Mouse (Mus musculus) cerebellum, postnatal 36 days (tissue): ENCODE measurements at regions not wholly inside any gene's neighbourhood (a gene's known extent, or its start where the extent isn't known, plus 50 kb on each side); places are given as distances from the start of the nearest gene placed in this dataset.

Experiments used
- DNase-seq, 2 experiments: peaks; one replicate each; pipeline ENCODE4 v3.0.0; 2021 to 2022; ENCODE audit warnings: mixed read lengths in 2 of 2

DNA sequence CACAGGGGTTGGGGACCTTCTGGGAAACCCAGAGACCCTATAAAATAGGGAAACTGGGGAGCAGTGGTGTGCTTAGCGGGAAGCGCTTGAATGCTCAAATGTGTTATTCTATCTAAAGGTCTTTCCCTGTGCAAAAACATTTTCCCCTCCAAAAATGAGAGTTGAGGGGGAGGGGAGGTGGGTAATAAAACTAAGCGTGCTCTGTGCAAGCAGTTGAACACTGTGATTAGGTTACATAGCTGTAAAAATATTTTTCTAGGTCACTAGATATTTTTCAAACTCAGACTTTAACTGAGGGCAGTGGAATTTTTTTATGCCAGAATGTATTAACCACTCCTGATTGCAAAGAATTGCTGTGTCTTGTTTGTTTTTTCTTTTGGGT lies 77.0 kb upstream of the Tbl1x start:
- DNase-seq, result no peak

- DNase-seq, result no peak
These were observed 66.8 kb upstream of the Tbl1x start for GRCm38 (mm10) chrX:77443852-77444492.

- no peak for DNase-seq
These were observed 64.1 kb upstream of the Tbl1x start for GRCm38 (mm10) chrX:77446755-77447154.

DNA sequence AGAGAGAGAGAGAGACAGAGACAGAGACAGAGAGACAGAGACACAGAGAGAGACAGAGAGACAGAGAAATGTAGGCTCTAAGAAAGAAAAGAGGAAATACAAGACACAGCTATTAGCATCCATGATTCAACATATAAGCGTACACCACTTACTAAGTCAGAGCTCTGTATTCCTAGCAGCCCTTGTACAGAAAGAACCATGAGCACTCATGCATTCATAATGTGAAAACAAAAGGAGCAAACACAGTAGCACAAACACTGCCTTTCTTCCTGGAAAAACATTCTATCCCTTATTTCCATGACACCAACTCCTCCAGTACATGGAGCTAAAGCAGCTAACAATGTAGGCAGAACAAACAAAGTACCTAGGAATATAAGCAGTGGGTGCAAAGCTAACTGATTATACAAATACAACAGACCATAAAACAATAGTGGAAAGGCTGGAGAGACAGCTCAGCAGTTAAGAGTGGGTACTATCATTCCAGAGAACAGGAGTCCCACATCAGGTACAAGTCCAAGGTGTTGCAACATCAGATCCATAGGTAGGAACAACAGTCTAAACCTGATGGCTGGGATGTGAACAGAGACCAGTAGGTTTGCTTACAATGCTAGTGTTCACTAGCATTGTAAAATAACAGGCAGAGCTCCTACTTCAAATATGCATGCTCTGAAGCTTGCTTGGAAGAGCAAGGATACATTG lies 58.7 kb upstream of the Tbl1x start:
- no peak for DNase-seq
